Mouse (Mus musculus): ENCODE data around the gene Dcdc2b.

The Dcdc2b gene

DNA sequence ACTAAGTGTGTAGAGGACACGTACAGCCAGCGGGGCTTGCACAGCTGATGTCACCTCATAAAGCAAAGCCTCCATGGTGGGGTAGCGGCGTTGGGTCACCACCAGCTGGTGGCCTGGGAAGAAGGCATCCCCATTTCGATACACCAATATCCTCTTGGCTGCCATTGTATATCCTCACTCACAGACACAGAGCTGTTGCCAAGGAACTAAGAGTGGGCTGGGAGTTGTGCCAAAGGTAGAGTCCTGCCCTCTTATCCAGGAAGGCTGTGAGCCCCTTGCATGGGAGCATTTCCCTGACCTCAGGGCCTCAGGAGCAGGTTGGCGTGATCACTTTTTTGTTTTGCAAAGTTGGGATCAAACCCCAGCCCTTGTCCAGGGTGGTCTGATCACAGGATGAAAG, at the start of gene Dcdc2b:
TSS of gene Dcdc2b (minus strand) at position 165 of the 400 bp plus-strand sequence.
- in situ Hi-C loops (cut with MboI, MseI) = loop anchor here (5.0 kb wide), 1 partner anchor 67 kb away; no protein-coding TSS in a partner anchor

DNA sequence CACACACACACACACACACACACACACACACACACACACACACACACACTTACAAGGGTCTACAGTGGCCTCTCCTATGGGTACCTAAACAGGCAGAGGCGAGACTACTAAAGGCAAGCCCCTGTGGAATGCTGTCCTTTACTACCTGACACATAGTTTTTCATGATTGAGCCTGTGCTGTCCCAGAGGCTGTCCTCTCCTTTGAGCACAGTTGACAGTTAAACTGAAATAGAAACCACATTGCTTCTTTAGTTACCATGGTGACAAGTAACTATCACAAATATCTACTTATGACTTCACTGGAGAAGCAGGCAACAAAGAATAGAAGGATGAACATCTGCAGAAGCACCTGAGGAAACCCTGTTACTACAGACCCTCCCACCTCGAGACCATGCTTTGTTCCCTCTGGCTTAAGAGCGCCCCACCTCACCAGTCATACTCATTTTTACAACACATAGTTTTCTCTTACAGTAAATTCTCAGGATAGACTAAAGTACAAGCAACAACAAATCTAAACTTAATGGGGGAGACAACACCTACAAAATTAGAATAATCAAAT, 48.3 kb upstream of the Dcdc2b start:
- in situ Hi-C loops (cut with MboI, MseI) = loop anchor here (25.0 kb wide), 1 partner anchor 900 kb away; the partner anchor contains the start of gene Nkain1

- in situ Hi-C loops (cut with MboI, MseI) = loop anchor here (25.0 kb wide), 1 partner anchor 901 kb away; the partner anchor contains the start of gene Nkain1
These were observed 47.5 kb upstream of the Dcdc2b start for GRCm38 (mm10) chr4:129661584-129661983.

DNA sequence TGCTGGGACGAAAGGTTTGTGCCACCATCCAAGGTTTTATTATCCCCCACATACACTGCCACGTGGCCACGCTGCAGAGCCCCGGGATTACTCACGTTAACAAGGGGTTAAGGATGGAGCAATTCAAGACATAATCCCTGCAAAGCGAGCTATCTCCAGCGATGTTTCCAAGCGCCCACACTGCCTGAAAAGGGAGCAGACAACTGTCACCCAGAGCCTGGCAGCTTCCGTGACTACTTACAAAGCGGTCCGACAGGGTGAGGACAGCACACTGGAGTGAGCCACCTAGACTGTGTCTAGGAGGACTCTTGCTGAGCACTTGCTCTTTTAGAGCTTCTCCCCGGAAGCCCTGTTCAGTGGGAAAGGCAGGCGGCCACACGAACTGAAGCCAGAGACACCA, 40.7 kb upstream of the Dcdc2b start:
- in situ Hi-C loops (cut with MboI, MseI) = loop anchor here (25.0 kb wide), 1 partner anchor 908 kb away; the partner anchor contains the start of gene Nkain1

GRCm38 (mm10) chr4:129650359-129650758, 36.3 kb upstream of the Dcdc2b start:
- in situ Hi-C loops (cut with MboI, MseI) = loop anchor here (25.0 kb wide), 1 partner anchor 912 kb away; the partner anchor contains the start of gene Nkain1

GRCm38 (mm10) chr4:129648656-129649055, 34.6 kb upstream of the Dcdc2b start:
- in situ Hi-C loops (cut with MboI, MseI) = no loop called here

DNA sequence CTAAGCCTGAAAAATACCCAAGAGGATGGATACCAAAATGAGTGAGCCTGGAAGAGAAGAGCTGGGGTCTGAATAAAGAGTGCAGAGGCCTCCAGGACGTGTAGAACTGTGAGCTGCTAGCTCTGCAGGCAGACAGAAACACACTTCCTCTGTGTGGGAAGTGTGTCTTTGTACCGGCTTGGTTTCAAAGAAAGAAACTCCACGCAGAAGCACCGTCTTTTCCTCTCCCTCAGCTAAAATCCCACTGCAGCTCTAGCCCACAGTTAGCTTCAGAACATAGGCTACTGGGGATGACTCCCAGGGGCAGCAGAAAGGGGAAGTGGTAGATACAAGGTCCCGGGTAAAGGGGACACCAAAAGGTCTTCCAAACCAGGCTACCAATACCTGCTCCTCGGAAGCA, 31.1 kb upstream of the Dcdc2b start:
- in situ Hi-C loops (cut with MboI, MseI) = no loop called here

GRCm38 (mm10) chr4:129641756-129642155, 27.7 kb upstream of the Dcdc2b start:
- in situ Hi-C loops (cut with MboI, MseI) = no loop called here

- in situ Hi-C loops (cut with MboI, MseI) = no loop called here
These were observed 26.8 kb upstream of the Dcdc2b start, which contains the start of gene Txlna for GRCm38 (mm10) chr4:129640638-129641467. TSS of gene Txlna (minus strand) at chr4:129641065.

GRCm38 (mm10) chr4:129640101-129640637, 26.1 kb upstream of the Dcdc2b start:
- in situ Hi-C loops (cut with MboI, MseI) = no loop called here

DNA sequence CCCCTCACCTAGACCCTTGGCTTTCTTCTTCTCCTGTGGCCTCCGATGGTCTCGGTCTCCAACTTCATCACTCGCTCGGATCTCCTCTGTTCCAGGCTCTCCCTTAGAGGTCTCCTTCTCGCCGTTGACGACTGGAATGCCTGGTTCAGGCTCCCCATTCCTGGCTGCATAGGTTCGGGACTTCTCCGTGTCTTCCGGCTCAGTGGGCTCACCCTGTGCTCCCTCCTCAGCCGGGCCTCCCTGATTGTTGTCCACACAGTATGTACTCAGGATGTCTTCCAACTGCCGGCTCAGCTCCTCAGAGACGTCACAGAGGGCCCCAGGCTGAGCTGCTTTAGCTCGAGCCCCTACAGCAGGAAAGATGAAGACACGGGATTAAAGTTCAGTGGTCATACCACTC, 25.2 kb upstream of the Dcdc2b start:
- in situ Hi-C loops (cut with MboI, MseI) = no loop called here

DNA sequence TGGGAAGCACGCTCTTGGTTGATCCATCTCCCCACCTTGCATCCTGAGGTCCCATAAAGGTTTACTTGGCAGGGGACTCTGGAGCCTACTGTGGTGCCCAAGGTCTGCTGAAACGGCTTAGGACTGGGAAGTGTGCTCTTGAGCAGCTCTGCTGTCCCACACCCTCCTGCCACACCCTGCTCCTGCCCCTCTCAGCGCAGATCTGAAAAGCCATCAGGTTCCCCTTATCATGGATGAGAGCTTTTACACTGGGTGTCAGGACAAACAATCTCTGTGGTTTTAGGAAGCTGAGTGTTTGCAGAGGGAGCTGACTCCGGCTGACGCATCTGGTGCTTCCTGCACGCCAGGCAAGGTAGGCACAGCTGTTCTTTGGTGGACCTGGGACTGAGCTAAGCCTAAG, 19.8 kb upstream of the Dcdc2b start:
- in situ Hi-C loops (cut with MboI, MseI) = no loop called here

DNA sequence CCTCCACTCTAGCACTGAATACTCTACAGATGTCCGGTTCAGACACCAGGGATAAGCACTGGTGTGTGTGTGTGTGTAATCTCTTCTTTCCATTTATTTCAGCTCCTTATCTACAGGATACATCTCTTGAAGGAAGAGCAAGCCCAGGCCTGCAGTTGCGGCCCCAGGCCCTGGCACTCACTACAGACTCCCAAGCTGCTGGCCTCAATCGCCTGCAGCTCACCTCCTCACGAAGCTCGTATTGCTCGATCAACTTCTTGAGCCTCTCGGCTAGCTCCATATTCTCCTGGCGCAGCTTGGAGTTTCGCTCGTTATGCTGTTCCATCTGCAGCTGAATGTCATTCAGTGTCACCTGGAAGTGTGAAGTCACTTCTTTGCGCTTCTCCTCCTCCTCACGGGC, 17.8 kb upstream of the Dcdc2b start:
- in situ Hi-C loops (cut with MboI, MseI) = no loop called here

- in situ Hi-C loops (cut with MboI, MseI) = no loop called here
These were observed 16.9 kb upstream of the Dcdc2b start for GRCm38 (mm10) chr4:129630944-129631343.

GRCm38 (mm10) chr4:129626035-129626434, 12.0 kb upstream of the Dcdc2b start:
- in situ Hi-C loops (cut with MboI, MseI) = no loop called here

DNA sequence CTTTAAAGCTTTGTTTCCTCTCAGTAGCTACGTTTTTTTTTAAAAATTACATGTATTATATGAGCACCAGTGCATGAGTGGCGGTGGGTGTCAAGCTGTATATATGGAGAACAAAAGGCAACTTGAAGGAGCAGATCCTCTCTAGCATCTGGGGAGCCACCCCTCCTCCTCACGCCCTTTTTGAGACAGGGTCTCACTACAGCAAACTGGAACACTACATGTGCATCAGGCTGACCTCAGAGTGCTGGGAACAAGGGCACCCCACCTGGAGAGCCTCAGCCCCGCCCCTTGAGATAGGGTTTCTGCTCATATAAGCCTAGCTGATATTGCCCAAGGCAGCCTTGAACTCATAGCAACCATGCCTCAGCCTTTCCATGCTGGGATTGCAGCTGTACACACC, 11.4 kb upstream of the Dcdc2b start:
- in situ Hi-C loops (cut with MboI, MseI) = no loop called here

- in situ Hi-C loops (cut with MboI, MseI) = no loop called here
These were observed 10.9 kb upstream of the Dcdc2b start for GRCm38 (mm10) chr4:129625029-129625370.

- in situ Hi-C loops (cut with MboI, MseI) = no loop called here
These were observed 10.4 kb upstream of the Dcdc2b start for GRCm38 (mm10) chr4:129624281-129625028.

DNA sequence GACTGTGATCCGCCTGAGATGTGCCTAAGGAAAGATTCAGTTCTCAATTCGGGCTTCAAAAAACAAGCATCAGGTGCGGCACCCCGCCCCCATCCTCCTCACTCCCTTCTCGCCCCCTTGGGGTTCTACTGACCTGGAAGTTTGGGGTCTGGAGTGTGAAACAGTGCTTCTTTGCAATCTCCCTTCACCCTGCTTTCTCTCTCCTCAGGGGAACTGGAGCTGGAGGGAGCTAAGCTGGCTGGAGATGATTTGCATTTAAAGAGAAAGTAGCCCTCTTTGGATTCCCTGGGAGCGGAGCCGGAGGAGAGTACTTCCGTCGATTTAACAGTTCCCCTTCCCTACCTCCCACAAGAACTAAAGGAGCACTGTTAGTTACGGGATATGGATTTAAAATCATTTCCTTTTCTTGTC, 9.6 kb upstream of the Dcdc2b start, which contains the start of gene Ccdc28b:
TSS of gene Ccdc28b (minus strand) at position 267 of the 411 bp plus-strand sequence.
- in situ Hi-C loops (cut with MboI, MseI) = no loop called here

DNA sequence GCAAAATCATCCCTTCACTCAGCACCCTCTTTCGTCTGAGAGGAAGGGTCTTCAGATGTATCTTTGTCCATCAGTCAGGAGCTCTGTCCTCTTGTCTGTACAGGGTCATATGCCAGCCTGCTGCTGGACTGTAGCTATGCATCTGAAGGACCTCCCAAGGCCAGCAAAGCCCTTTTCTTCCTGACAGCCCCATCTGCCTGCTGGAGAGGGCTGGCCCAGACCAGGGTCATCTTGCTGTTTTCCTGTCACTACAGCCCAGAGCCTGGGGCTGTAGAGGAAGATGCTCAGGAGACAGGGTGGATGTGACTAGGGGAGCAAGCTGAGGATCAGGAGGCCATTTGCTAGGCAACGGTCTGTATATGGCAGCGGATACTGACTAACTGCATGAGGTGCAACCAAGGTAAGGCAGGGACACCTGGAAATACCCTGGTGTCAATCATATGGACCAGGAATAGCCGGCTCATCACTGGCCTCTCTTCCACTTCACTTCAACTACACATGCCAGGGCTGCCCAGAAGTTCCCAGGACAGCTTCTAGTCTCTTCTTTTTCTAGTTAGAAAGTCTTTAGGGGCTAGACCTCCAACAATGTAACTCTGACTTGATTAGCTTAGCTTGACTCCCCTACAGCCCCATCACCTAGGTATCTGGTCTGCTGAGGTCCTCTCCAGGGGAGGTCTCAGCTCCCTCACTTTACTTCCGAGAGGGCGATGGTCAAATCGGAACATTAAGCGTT, 8.9 kb upstream of the Dcdc2b start:
- in situ Hi-C loops (cut with MboI, MseI) = no loop called here
